Mouse (Mus musculus) hindbrain, embryonic 13.5 days (tissue): ENCODE data around the gene Sdk1. TPM values are rescaled to one million over a fixed set of nuclear protein-coding genes. Genes with fewer than 3 reads are reported as not detected.

Experiments used
- ATAC-seq: fragments of 200-750 bp; cut with Nextera tagmentation; 2 replicates; pipeline ENCODE4 v1.8.0; 2017; ENCODE audit warnings: moderate TSS enrichment; ENCODE audit not compliant: low FRiP score
- H3K27ac ChIP-seq: fragments of 300-500 bp; sonication (generic); 2 replicates; pipeline ENCODE4 v1.5.1; 2015; ENCODE audit warnings: inconsistent platforms, mild to moderate bottlenecking, moderate library complexity
- H3K27me3 ChIP-seq: fragments of 300-500 bp; sonication (generic); 2 replicates; pipeline ENCODE4 v1.6.1; 2015; ENCODE audit warnings: mild to moderate bottlenecking, inconsistent platforms
- H3K36me3 ChIP-seq: fragments of 300-500 bp; sonication (generic); 2 replicates; pipeline ENCODE4 v1.6.1; 2015; ENCODE audit warnings: mild to moderate bottlenecking, inconsistent platforms
- H3K4me1 ChIP-seq: fragments of 300-500 bp; sonication (generic); replicated peaks from 2 replicates; pipeline ENCODE4 v1.6.1; 2015; ENCODE audit warnings: inconsistent platforms
- H3K4me2 ChIP-seq: fragments of 300-500 bp; sonication (generic); 2 replicates; pipeline ENCODE4 v1.6.1; 2015; ENCODE audit warnings: inconsistent platforms, mild to moderate bottlenecking, moderate library complexity
- H3K4me3 ChIP-seq: fragments of 300-500 bp; sonication (generic); 2 replicates; pipeline ENCODE4 v1.5.1; 2015; ENCODE audit warnings: mild to moderate bottlenecking, inconsistent platforms
- H3K9ac ChIP-seq: fragments of 300-500 bp; sonication (generic); 2 replicates; pipeline ENCODE4 v1.6.1; 2015; ENCODE audit warnings: mild to moderate bottlenecking, inconsistent platforms
- H3K9me3 ChIP-seq: fragments of 300-500 bp; sonication (generic); 2 replicates; pipeline ENCODE4 v1.6.1; 2016; ENCODE audit warnings: inconsistent platforms
- WGBS: fragments of 180-500 bp; shearing (Covaris S2); methylation state at CpG from one replicate; pipeline ENCODE4 v1.1.7; 2015; 5-methylcytosine and 5-hydroxymethylcytosine counted together
- polyA plus RNA-seq: library from polyadenylated mRNA; unstranded; fragments of >200 nt; fragmentation: Nextera tagmentation; extraction: Ambion mirVana; gene quantifications from 2 replicates; pipeline ENCODE4 v1.2.1, GENCODE M21; 2015

Gene Sdk1
- polyA plus RNA-seq, 1 experiment from 2014 or later: 1.8 TPM

DNA sequence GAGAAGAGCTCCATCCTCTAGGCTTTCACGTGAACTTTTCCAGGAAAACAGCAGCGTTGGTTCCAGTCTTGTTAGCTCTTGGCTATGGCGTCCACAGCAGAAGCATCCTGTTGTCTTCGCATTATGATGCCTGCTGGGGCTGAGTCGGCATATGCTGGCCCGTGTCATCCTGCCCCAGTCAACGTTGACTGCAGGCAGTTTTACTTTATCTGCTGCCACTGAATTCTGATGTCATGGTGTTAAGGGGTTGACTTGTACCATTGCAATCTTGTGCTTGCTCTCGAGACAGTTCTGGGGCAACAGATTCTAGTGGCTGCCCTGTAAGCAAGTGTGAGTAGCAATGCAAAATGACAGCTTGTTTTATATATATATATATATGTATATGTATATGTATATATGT, 153.3 kb downstream of the Sdk1 start:
- Histone ChIP-seq H3K36me3 (no peaks in the 10 kb centered on the region), H3K4me2 (no peak overlapping the region), H3K27ac (no peak overlapping the region), H3K9me3 (no peaks in the 10 kb centered on the region), H3K27me3 (no peaks in the 10 kb centered on the region), H3K4me1 (no peaks in the 10 kb centered on the region), H3K4me3 (no peak overlapping the region), H3K9ac (no peak overlapping the region)
- WGBS: 89% methylated on average over 8 of the region's 8 CpGs
- ATAC-seq: no peak

- no peak for ATAC-seq
- 66% methylated on average over 8 of the region's 8 CpGs for WGBS
- no peaks in the 10 kb centered on the region for H3K36me3 ChIP-seq
These were observed 162.5 kb downstream of the Sdk1 start for GRCm38 (mm10) chr5:141403741-141404140.

GRCm38 (mm10) chr5:141404651-141405050, 163.4 kb downstream of the Sdk1 start:
- no peaks in the 10 kb centered on the region for H3K9me3 ChIP-seq
- no peaks in the 10 kb centered on the region for H3K36me3 ChIP-seq
- ATAC-seq: no peak
- H3K4me3 ChIP-seq: no peak overlapping the region
- no peak overlapping the region for H3K9ac ChIP-seq
- H3K4me2 ChIP-seq: no peak overlapping the region
- WGBS: 42% methylated on average over 2 of the region's 2 CpGs
- no peak overlapping the region for H3K27ac ChIP-seq
- peaks cover 14% of the 10 kb centered on the region for H3K4me1 ChIP-seq
- H3K27me3 ChIP-seq: no peaks in the 10 kb centered on the region

More at GRCm38 (mm10) chr5:141403741-141404140, 162.5 kb downstream of the Sdk1 start:
- Histone ChIP-seq H3K4me2 (no peak overlapping the region), H3K9ac (no peak overlapping the region), H3K9me3 (no peaks in the 10 kb centered on the region), H3K27me3 (no peaks in the 10 kb centered on the region), H3K4me3 (no peak overlapping the region), H3K27ac (no peak overlapping the region), H3K4me1 (peaks cover 14% of the 10 kb centered on the region)

DNA sequence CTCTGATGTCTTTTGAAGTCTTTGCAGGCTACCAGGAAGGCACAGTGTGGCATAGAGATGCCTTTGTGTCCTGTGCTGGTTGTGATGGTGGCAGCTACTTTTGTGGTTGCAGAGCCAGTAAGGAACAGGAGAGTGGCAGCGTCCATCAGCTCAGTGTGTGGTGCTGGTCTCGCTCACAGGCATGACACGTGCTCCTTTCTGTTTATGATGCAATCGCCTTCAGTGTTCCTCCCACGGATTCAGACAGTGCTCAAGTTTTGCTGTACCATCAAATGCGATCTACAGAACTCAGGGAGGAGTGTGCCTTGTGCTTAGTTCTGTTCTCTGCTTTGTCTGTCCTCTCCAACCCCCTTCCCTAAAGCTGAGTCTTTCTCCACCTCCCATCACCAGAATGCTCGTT, 165.6 kb downstream of the Sdk1 start:
- Histone ChIP-seq H3K4me1 (peaks cover 14% of the 10 kb centered on the region), H3K9ac (no peak overlapping the region), H3K9me3 (no peaks in the 10 kb centered on the region), H3K4me3 (no peak overlapping the region), H3K36me3 (no peaks in the 10 kb centered on the region), H3K27me3 (no peaks in the 10 kb centered on the region), H3K4me2 (no peak overlapping the region), H3K27ac (no peak overlapping the region)
- no peak for ATAC-seq
- WGBS: 71% methylated on average over 7 of the region's 7 CpGs

DNA sequence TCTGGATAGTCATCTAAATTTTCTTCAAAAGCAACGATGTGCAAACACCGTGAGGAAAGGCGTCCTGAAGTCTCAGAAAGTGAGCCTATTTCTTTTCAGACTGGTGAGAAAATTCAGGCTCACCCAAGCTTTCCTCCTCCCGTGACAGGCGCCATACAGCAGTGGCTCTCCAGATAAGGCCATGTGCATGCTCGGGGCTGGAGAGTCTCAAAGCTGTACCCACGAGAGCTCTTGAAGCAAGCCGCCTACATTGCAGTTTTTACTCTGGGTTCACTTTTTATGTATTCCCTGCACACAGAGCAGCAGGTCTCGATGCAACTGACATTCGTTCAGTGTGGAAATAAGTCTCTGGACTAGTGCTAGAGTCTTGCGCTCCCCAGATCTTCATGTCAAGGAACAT, 171.7 kb downstream of the Sdk1 start:
- no peak for ATAC-seq
- H3K9ac ChIP-seq: no peak overlapping the region
- H3K4me2 ChIP-seq: no peak overlapping the region
- H3K27me3 ChIP-seq: no peaks in the 10 kb centered on the region
- peaks cover 5% of the 10 kb centered on the region for H3K4me1 ChIP-seq
- no peaks in the 10 kb centered on the region for H3K36me3 ChIP-seq
- no peaks in the 10 kb centered on the region for H3K9me3 ChIP-seq
- 68% methylated on average over 11 of the region's 11 CpGs for WGBS
- H3K4me3 ChIP-seq: no peak overlapping the region
- H3K27ac ChIP-seq: no peak overlapping the region

- no peak for ATAC-seq
- H3K9ac ChIP-seq: no peak overlapping the region
- no peaks in the 10 kb centered on the region for H3K9me3 ChIP-seq
- H3K4me3 ChIP-seq: no peak overlapping the region
- no peak overlapping the region for H3K27ac ChIP-seq
- WGBS: 84% methylated on average over 10 of the region's 10 CpGs
- peaks cover 5% of the 10 kb centered on the region for H3K4me1 ChIP-seq
- no peaks in the 10 kb centered on the region for H3K36me3 ChIP-seq
- no peak overlapping the region for H3K4me2 ChIP-seq
- no peaks in the 10 kb centered on the region for H3K27me3 ChIP-seq
These were observed 174.5 kb downstream of the Sdk1 start for GRCm38 (mm10) chr5:141415644-141416243.

- no peaks in the 10 kb centered on the region for H3K9me3 ChIP-seq
- ATAC-seq: no peak
- no peak overlapping the region for H3K27ac ChIP-seq
- H3K9ac ChIP-seq: no peak overlapping the region
- H3K4me1 ChIP-seq: peaks cover 14% of the 10 kb centered on the region; the same call in 1 of the 2 replicates
- H3K36me3 ChIP-seq: no peaks in the 10 kb centered on the region
- H3K4me2 ChIP-seq: no peak overlapping the region
- no peak overlapping the region for H3K4me3 ChIP-seq
- WGBS: 82% methylated on average over 3 of the region's 3 CpGs
- H3K27me3 ChIP-seq: no peaks in the 10 kb centered on the region
These were observed 186.8 kb downstream of the Sdk1 start for GRCm38 (mm10) chr5:141428132-141428531.

GRCm38 (mm10) chr5:141433286-141433685, 192.0 kb downstream of the Sdk1 start:
- Histone ChIP-seq H3K4me3 (no peak overlapping the region), H3K4me2 (no peak overlapping the region), H3K4me1 (peaks cover 10% of the 10 kb centered on the region; the same call in 1 of the 2 replicates), H3K36me3 (no peaks in the 10 kb centered on the region), H3K9me3 (no peaks in the 10 kb centered on the region), H3K27ac (no peak overlapping the region), H3K9ac (no peak overlapping the region), H3K27me3 (no peaks in the 10 kb centered on the region)
- no peak for ATAC-seq
- WGBS: 84% methylated on average over 2 of the region's 2 CpGs

GRCm38 (mm10) chr5:141447247-141447646, 206.0 kb downstream of the Sdk1 start:
- Histone ChIP-seq H3K4me1 (peaks cover 7% of the 10 kb centered on the region), H3K27ac (no peak overlapping the region), H3K27me3 (no peaks in the 10 kb centered on the region), H3K9ac (no peak overlapping the region), H3K4me2 (no peak overlapping the region), H3K9me3 (no peaks in the 10 kb centered on the region), H3K36me3 (no peaks in the 10 kb centered on the region), H3K4me3 (no peak overlapping the region)
- WGBS: 75% methylated on average over 1 of the region's 1 CpGs
- no peak for ATAC-seq

- Histone ChIP-seq H3K9me3 (no peaks in the 10 kb centered on the region), H3K4me1 (no peaks in the 10 kb centered on the region; the same call in 1 of the 2 replicates), H3K27me3 (no peaks in the 10 kb centered on the region), H3K4me3 (no peak overlapping the region), H3K27ac (no peak overlapping the region), H3K4me2 (no peak overlapping the region), H3K9ac (no peak overlapping the region), H3K36me3 (no peaks in the 10 kb centered on the region)
- 88% methylated on average over 2 of the region's 2 CpGs for WGBS
- ATAC-seq: no peak
These were observed 222.1 kb downstream of the Sdk1 start for GRCm38 (mm10) chr5:141463417-141463816.

GRCm38 (mm10) chr5:141468821-141469220, 227.5 kb downstream of the Sdk1 start:
- Histone ChIP-seq H3K4me1 (peaks cover 3% of the 10 kb centered on the region; the same call in 1 of the 2 replicates), H3K4me2 (no peak overlapping the region), H3K36me3 (no peaks in the 10 kb centered on the region), H3K9me3 (no peaks in the 10 kb centered on the region), H3K9ac (no peak overlapping the region), H3K27me3 (no peaks in the 10 kb centered on the region), H3K27ac (no peak overlapping the region), H3K4me3 (no peak overlapping the region)
- 33% methylated on average over 5 of the region's 5 CpGs for WGBS
- no peak for ATAC-seq

DNA sequence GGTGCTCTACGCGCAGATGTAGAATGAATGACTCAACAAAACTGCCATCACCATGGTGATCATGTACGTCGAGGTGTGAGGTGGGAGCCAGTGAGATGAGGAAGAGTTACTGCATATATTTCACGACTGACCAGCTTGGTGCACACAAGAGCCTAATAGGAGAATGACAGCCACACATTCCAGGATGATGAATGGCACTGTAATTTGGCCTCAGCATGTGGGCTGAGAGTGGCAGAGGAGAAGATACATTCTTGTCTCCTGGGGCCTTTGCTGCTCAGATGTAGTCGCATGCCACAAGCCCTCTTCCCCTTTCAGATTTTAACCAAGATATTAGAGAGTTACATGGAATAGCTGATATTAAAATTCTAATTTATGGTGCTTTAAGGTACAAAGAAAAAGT, 264.0 kb downstream of the Sdk1 start:
- Histone ChIP-seq H3K9ac (no peak overlapping the region), H3K4me3 (no peak overlapping the region), H3K27ac (no peak overlapping the region), H3K4me2 (no peak overlapping the region), H3K4me1 (peaks cover 8% of the 10 kb centered on the region), H3K9me3 (no peaks in the 10 kb centered on the region), H3K27me3 (no peaks in the 10 kb centered on the region), H3K36me3 (no peaks in the 10 kb centered on the region)
- WGBS: 39% methylated on average over 6 of the region's 6 CpGs
- ATAC-seq: no peak

DNA sequence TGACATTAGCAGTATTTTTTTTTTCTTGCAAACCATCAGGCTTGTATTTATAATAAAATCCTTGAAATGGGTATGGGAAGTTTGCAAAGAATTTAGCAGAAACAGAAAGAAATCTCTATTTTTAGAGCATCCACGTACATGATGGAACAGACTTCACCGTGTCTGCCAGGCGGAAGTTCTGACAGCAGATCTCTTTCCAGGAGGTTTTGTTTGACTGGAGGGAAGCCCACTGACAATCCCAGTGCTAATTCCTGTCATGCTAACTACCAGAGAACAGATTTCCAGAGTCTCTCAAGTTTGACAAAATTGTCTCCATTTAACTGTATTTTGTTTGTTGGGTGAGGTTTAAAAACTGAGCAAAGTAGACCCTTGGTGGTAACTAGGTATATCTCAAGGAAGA, 265.1 kb downstream of the Sdk1 start:
- H3K36me3 ChIP-seq: no peaks in the 10 kb centered on the region
- no peaks in the 10 kb centered on the region for H3K9me3 ChIP-seq
- ATAC-seq: no peak
- no peak overlapping the region for H3K4me2 ChIP-seq
- no peak overlapping the region for H3K9ac ChIP-seq
- no peaks in the 10 kb centered on the region for H3K27me3 ChIP-seq
- H3K4me3 ChIP-seq: no peak overlapping the region
- H3K27ac ChIP-seq: no peak overlapping the region
- 88% methylated on average over 3 of the region's 3 CpGs for WGBS
- peaks cover 8% of the 10 kb centered on the region for H3K4me1 ChIP-seq
